Mouse (Mus musculus) ovary, postnatal 10 days (tissue): ENCODE measurements around the gene Tdrd1.
A peak's percentile ranks its signal among the peaks of the same experiment; 100 is the strongest.
"Not testable (repeated sequence)": the region's sequence is repeated elsewhere in the genome, so short reads cannot be mapped to it uniquely, and the experiment has no call there.

Source experiments
- DNase-seq: peaks from one replicate; pipeline ENCODE4 v3.0.0; 2022; ENCODE audit warnings: low spot score

The Tdrd1 gene

GRCm38 (mm10) chr19:56826047-56826631 is at the start of gene Tdrd1:
Gene Tdrd1, plus strand, starts transcription at chr19:56826209.
- DNase-seq = no peak

GRCm38 (mm10) chr19:56776719-56777382 is 49.2 kb upstream of the Tdrd1 start:
- no peak for DNase-seq

- DNase-seq = not testable (repeated sequence)
Measured at GRCm38 (mm10) chr19:56778532-56778931, 47.5 kb upstream of the Tdrd1 start.

- DNase-seq = no peak
Measured at GRCm38 (mm10) chr19:56787911-56788310, 38.1 kb upstream of the Tdrd1 start.

- no peak for DNase-seq
Measured at GRCm38 (mm10) chr19:56788952-56789351, 37.1 kb upstream of the Tdrd1 start.

- no peak for DNase-seq
Measured at GRCm38 (mm10) chr19:56797376-56797775, 28.6 kb upstream of the Tdrd1 start.

- no peak for DNase-seq
Measured at GRCm38 (mm10) chr19:56800226-56800625, 25.8 kb upstream of the Tdrd1 start.

GRCm38 (mm10) chr19:56800930-56801655 is 24.9 kb upstream of the Tdrd1 start:
- no peak for DNase-seq

GRCm38 (mm10) chr19:56801656-56802351 is 24.2 kb upstream of the Tdrd1 start:
- DNase-seq = no peak

GRCm38 (mm10) chr19:56802352-56802746 is 23.7 kb upstream of the Tdrd1 start:
- no peak for DNase-seq

GRCm38 (mm10) chr19:56805366-56805765 is 20.6 kb upstream of the Tdrd1 start:
- no peak for DNase-seq

- no peak for DNase-seq
Measured at GRCm38 (mm10) chr19:56807122-56807521, 18.9 kb upstream of the Tdrd1 start.

GRCm38 (mm10) chr19:56808771-56809170 is 17.2 kb upstream of the Tdrd1 start:
- no peak for DNase-seq

GRCm38 (mm10) chr19:56810641-56811146 is 15.3 kb upstream of the Tdrd1 start:
- no peak for DNase-seq

GRCm38 (mm10) chr19:56811590-56811989 is 14.4 kb upstream of the Tdrd1 start:
- no peak for DNase-seq

- no peak for DNase-seq
Measured at GRCm38 (mm10) chr19:56813360-56813759, 12.6 kb upstream of the Tdrd1 start.

GRCm38 (mm10) chr19:56817851-56818526 is 8.0 kb upstream of the Tdrd1 start:
- no peak for DNase-seq

- DNase-seq = no peak
Measured at GRCm38 (mm10) chr19:56821040-56821797, 4.8 kb upstream of the Tdrd1 start.

GRCm38 (mm10) chr19:56821798-56822447 is 4.1 kb upstream of the Tdrd1 start, which contains the start of gene Ccdc186:
Gene Ccdc186, minus strand, starts transcription at chr19:56822190.
- DNase-seq = peak; percentile 96

GRCm38 (mm10) chr19:56822448-56822836 is 3.6 kb upstream of the Tdrd1 start:
- DNase-seq = no peak
